Mouse (Mus musculus) spleen, adult 2 months (tissue): Measurements from ENCODE around the gene Eef1a2. TPM values are rescaled to one million over a fixed set of nuclear protein-coding genes. Genes with fewer than 3 reads are reported as not detected.

Source experiments
- DNase-seq, 2 experiments: peaks; one replicate each; pipeline versions ENCODE4 v3.0.0 to v3.0.0-alpha.2; 2012 to 2021; ENCODE audit warnings: low spot score in 2 of 2, low read depth in 1 of 2
- H3K27ac ChIP-seq: fragments of 200-500 bp; 2 replicates; pipeline ENCODE4 v1.5.1; 2012; ENCODE audit warnings: low read length, inconsistent platforms; ENCODE audit not compliant: insufficient read depth
- H3K27me3 ChIP-seq: fragments of 200-500 bp; 2 replicates; pipeline ENCODE4 v1.6.1; 2012; ENCODE audit warnings: mild to moderate bottlenecking, moderate library complexity, low read length, inconsistent platforms; ENCODE audit not compliant: control insufficient read depth, insufficient read depth
- H3K36me3 ChIP-seq: fragments of 200-500 bp; 2 replicates; pipeline ENCODE4 v1.6.1; 2012; ENCODE audit warnings: mild to moderate bottlenecking, low read length, inconsistent platforms; ENCODE audit not compliant: control insufficient read depth, insufficient read depth
- H3K4me1 ChIP-seq: fragments of 200-500 bp; 2 replicates; pipeline ENCODE4 v1.6.1; 2011; ENCODE audit warnings: inconsistent platforms; ENCODE audit not compliant: control insufficient read depth, insufficient read depth, insufficient read length
- H3K4me3 ChIP-seq: fragments of 200-500 bp; 2 replicates; pipeline ENCODE4 v1.5.1; 2011; ENCODE audit warnings: mild to moderate bottlenecking, inconsistent platforms; ENCODE audit not compliant: insufficient read depth, insufficient read length; ENCODE audit errors: extremely low read depth
- CTCF ChIP-seq: fragments of 200-500 bp; IDR thresholded peaks from 2 replicates; pipeline ENCODE4 v1.5.1; 2011; ENCODE audit warnings: mild to moderate bottlenecking, inconsistent platforms; ENCODE audit not compliant: insufficient read depth, insufficient read length, insufficient replicate concordance; ENCODE audit errors: extremely low read depth
- POLR2A ChIP-seq: fragments of 200-500 bp; IDR thresholded peaks from 2 replicates; pipeline ENCODE4 v1.6.1; 2011; ENCODE audit warnings: low read depth, low read length, inconsistent platforms
- WGBS: fragments of 180-500 bp; shearing (Covaris S2); methylation state at CpG from one replicate; pipeline ENCODE4 v1.1.7; 2018; 5-methylcytosine and 5-hydroxymethylcytosine counted together
- polyA plus RNA-seq: library from polyadenylated mRNA; depleted of rRNA; stranded (reverse); fragments of >200 nt; gene quantifications from 2 replicates; pipeline ENCODE4 v1.2.3, GENCODE M21; 2012; rRNA removed

Gene Eef1a2
- polyA plus RNA-seq = 0.05 TPM in 1 of 2 replicates, not detected in the other

GRCm38 (mm10) chr2:181156248-181157121 is at the start of gene Eef1a2:
Gene Eef1a2 (minus strand): TSS chr2:181157014.
- Histone ChIP-seq H3K4me1 (no peaks in the 10 kb centered on the region; the same call in 1 of the 2 replicates), H3K27me3 (0 out of 2 replicates have a peak, but pooled peaks cover 5% of the 10 kb centered on the region), H3K27ac (no peak within 1 kb of the TSS), H3K36me3 (no peaks in the 10 kb centered on the region), H3K4me3 (no peak within 1 kb of the TSS)
- TF ChIP-seq CTCF (no peak), POLR2A (no peak)
- WGBS = 13% methylated on average over 55 of the region's 55 CpGs
- no peak for DNase-seq

- no peak for TF ChIP-seq CTCF
- TF ChIP-seq POLR2A = no peak
- no peak overlapping the region for H3K27ac ChIP-seq
- H3K27me3 ChIP-seq = no peaks in the 10 kb centered on the region
- no peaks in the 10 kb centered on the region for H3K4me1 ChIP-seq
- WGBS = 88% methylated on average over 9 of the region's 9 CpGs
- no peaks in the 10 kb centered on the region for H3K36me3 ChIP-seq
- no peak overlapping the region for H3K4me3 ChIP-seq
- DNase-seq = no peak
Measured at GRCm38 (mm10) chr2:181206118-181206517, 49.3 kb upstream of the Eef1a2 start.

- Histone ChIP-seq H3K4me1 (no peaks in the 10 kb centered on the region; the same call in 1 of the 2 replicates), H3K4me3 (no peak overlapping the region), H3K27me3 (no peaks in the 10 kb centered on the region), H3K27ac (no peak overlapping the region), H3K36me3 (no peaks in the 10 kb centered on the region)
- 80% methylated on average over 5 of the region's 5 CpGs for WGBS
- no peak for DNase-seq
- no peak for TF ChIP-seq CTCF
- TF ChIP-seq POLR2A = no peak
Measured at GRCm38 (mm10) chr2:181205678-181206077, 48.9 kb upstream of the Eef1a2 start.

GRCm38 (mm10) chr2:181202886-181203285 is 46.1 kb upstream of the Eef1a2 start:
- H3K4me1 ChIP-seq = no peaks in the 10 kb centered on the region; the same call in 1 of the 2 replicates
- H3K4me3 ChIP-seq = no peak overlapping the region
- TF ChIP-seq POLR2A = no peak
- TF ChIP-seq CTCF = no peak
- no peak overlapping the region for H3K27ac ChIP-seq
- H3K27me3 ChIP-seq = no peaks in the 10 kb centered on the region
- H3K36me3 ChIP-seq = no peaks in the 10 kb centered on the region
- no peak for DNase-seq
- 90% methylated on average over 6 of the region's 6 CpGs for WGBS

GRCm38 (mm10) chr2:181202422-181202821 is 45.6 kb upstream of the Eef1a2 start, which contains the start of gene Ptk6:
Gene Ptk6 (minus strand): TSS chr2:181202789.
- DNase-seq = no peak
- Histone ChIP-seq H3K36me3 (no peaks in the 10 kb centered on the region), H3K4me3 (no peak within 1 kb of the TSS), H3K27me3 (no peaks in the 10 kb centered on the region), H3K4me1 (no peaks in the 10 kb centered on the region; the same call in 1 of the 2 replicates), H3K27ac (no peak within 1 kb of the TSS)
- TF ChIP-seq POLR2A = no peak
- no peak for TF ChIP-seq CTCF
- 96% methylated on average over 3 of the region's 3 CpGs for WGBS

- H3K27me3 ChIP-seq = no peaks in the 10 kb centered on the region
- no peaks in the 10 kb centered on the region for H3K36me3 ChIP-seq
- H3K4me3 ChIP-seq = no peak overlapping the region
- DNase-seq = no peak
- no peak for TF ChIP-seq POLR2A
- no peak for TF ChIP-seq CTCF
- 82% methylated on average over 3 of the region's 3 CpGs for WGBS
- H3K27ac ChIP-seq = no peak overlapping the region
- no peaks in the 10 kb centered on the region; the same call in 1 of the 2 replicates for H3K4me1 ChIP-seq
Measured at GRCm38 (mm10) chr2:181201606-181202005, 44.8 kb upstream of the Eef1a2 start.
